Mouse (Mus musculus): ENCODE results near the gene Spon2. TPM values are rescaled to one million over a fixed set of nuclear protein-coding genes. Genes with fewer than 3 reads are reported as not detected.

Spon2 gene
- 1.5 and 2.5 TPM in 2 replicates for polyA plus RNA-seq (2012; rRNA removed)

- no peaks in the 10 kb centered on the region for H3K27me3 ChIP-seq (replicated peaks; ENCODE audit: control insufficient read depth, insufficient read depth, low read length)
- no peak within 1 kb of the TSS for H3K27ac ChIP-seq (ENCODE audit: insufficient read depth, low read depth, low read length)
- DNase-seq, result no peak
- H3K4me1 ChIP-seq (ENCODE audit: control insufficient read depth, insufficient read depth, low read length), result no peaks in the 10 kb centered on the region
- WGBS, result 50% methylated on average over 5 of the region's 5 CpGs
- H3K36me3 ChIP-seq (ENCODE audit: control insufficient read depth, insufficient read depth, low read length), result no peaks in the 10 kb centered on the region
- no peak within 1 kb of the TSS for H3K4me3 ChIP-seq (ENCODE audit: insufficient read depth, low read depth, low read length)
- TF ChIP-seq CTCF (conservative IDR thresholded peaks at IDR 0.05; ENCODE audit: insufficient read depth, insufficient read length, low read depth, low read length) (no peak), POLR2A (IDR thresholded peaks at IDR 0.05; ENCODE audit: low read depth, low read length) (no peak)
These were observed at the start of gene Spon2 for GRCm38 (mm10) chr5:33218081-33218480. Spon2 (minus strand) TSS chr5:33218455.

DNA sequence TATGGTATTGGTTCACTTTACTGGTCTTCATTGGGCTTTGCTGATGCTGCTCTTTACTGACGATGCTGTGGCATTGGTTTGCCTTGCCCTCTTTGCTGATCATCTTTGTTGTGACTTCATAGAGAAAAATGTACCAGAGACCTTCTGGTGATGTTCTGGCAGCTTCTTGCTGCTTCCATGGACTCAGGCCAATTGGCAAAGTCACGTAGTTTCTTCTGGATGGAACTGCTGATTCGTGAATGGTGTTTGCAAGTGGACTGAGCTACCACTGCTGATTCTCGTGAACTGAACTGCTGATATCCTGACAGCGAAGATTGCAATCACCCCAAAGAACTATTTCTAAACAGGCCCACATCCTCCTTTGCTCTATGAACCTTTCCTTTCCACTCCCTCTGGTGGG is 36.2 kb upstream of the Spon2 start:
- Histone ChIP-seq H3K27me3 (replicated peaks; ENCODE audit: control insufficient read depth, insufficient read depth, low read length) (no peaks in the 10 kb centered on the region), H3K36me3 (ENCODE audit: control insufficient read depth, insufficient read depth, low read length) (peaks cover 17% of the 10 kb centered on the region), H3K27ac (ENCODE audit: insufficient read depth, low read depth, low read length) (no peak overlapping the region), H3K4me3 (ENCODE audit: insufficient read depth, low read depth, low read length) (no peak overlapping the region), H3K4me1 (ENCODE audit: control insufficient read depth, insufficient read depth, low read length) (no peaks in the 10 kb centered on the region)
- peak; percentile 38 for DNase-seq
- TF ChIP-seq POLR2A (IDR thresholded peaks at IDR 0.05; ENCODE audit: low read depth, low read length), result no peak
- TF ChIP-seq CTCF (conservative IDR thresholded peaks at IDR 0.05; ENCODE audit: insufficient read depth, insufficient read length, low read depth, low read length), result no peak
- WGBS, result 63% methylated on average over 5 of the region's 5 CpGs

- no peak for TF ChIP-seq CTCF (conservative IDR thresholded peaks at IDR 0.05; ENCODE audit: insufficient read depth, insufficient read length, low read depth, low read length)
- no peak for TF ChIP-seq POLR2A (IDR thresholded peaks at IDR 0.05; ENCODE audit: low read depth, low read length)
- Histone ChIP-seq H3K27ac (ENCODE audit: insufficient read depth, low read depth, low read length) (no peak overlapping the region; the same call in 1 of the 2 replicates), H3K4me3 (ENCODE audit: insufficient read depth, low read depth, low read length) (no peak overlapping the region), H3K4me1 (ENCODE audit: control insufficient read depth, insufficient read depth, low read length) (peaks cover 3% of the 10 kb centered on the region; the same call in 1 of the 2 replicates), H3K36me3 (ENCODE audit: control insufficient read depth, insufficient read depth, low read length) (peaks cover 4% of the 10 kb centered on the region), H3K27me3 (replicated peaks; ENCODE audit: control insufficient read depth, insufficient read depth, low read length) (no peaks in the 10 kb centered on the region)
- 72% methylated on average over 12 of the region's 12 CpGs for WGBS
- peak; percentile 51 for DNase-seq
These were observed 29.9 kb upstream of the Spon2 start for GRCm38 (mm10) chr5:33248186-33248585.

DNA sequence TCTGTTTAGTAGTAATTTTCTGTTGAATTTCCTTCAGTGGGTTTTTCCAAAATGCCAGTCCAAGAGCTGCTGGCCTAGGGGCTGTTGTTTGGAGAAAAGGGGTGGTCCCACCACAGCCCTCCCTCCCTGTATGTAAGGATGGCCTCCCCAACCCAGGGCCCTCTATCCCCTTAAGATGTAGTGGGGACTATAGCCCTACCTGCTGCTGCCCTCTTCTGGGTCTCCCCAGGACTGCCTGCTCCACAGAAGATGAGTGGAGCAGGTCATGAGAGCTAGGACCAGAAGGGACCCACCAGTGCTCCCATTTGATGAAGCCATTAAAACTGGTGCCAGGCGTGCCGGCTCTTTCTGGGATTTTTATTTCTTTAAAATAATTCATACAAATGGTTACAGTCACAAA is 29.1 kb upstream of the Spon2 start:
- H3K4me1 ChIP-seq (ENCODE audit: control insufficient read depth, insufficient read depth, low read length), result peaks cover 3% of the 10 kb centered on the region; the same call in 1 of the 2 replicates
- peak; percentile 27 for DNase-seq
- peak overlapping the region; percentile 58 for H3K27ac ChIP-seq (ENCODE audit: insufficient read depth, low read depth, low read length)
- TF ChIP-seq CTCF (conservative IDR thresholded peaks at IDR 0.05; ENCODE audit: insufficient read depth, insufficient read length, low read depth, low read length), result peak; percentile 44; the same call in 1 of the 2 replicates
- TF ChIP-seq POLR2A (IDR thresholded peaks at IDR 0.05; ENCODE audit: low read depth, low read length), result no peak
- 85% methylated on average over 2 of the region's 2 CpGs for WGBS
- H3K4me3 ChIP-seq (ENCODE audit: insufficient read depth, low read depth, low read length), result no peak overlapping the region
- H3K36me3 ChIP-seq (ENCODE audit: control insufficient read depth, insufficient read depth, low read length), result peaks cover 4% of the 10 kb centered on the region
- H3K27me3 ChIP-seq (replicated peaks; ENCODE audit: control insufficient read depth, insufficient read depth, low read length), result no peaks in the 10 kb centered on the region

GRCm38 (mm10) chr5:33245701-33246100 is 27.4 kb upstream of the Spon2 start:
- peaks cover 3% of the 10 kb centered on the region; the same call in 1 of the 2 replicates for H3K4me1 ChIP-seq (ENCODE audit: control insufficient read depth, insufficient read depth, low read length)
- TF ChIP-seq CTCF (conservative IDR thresholded peaks at IDR 0.05; ENCODE audit: insufficient read depth, insufficient read length, low read depth, low read length) (no peak), POLR2A (IDR thresholded peaks at IDR 0.05; ENCODE audit: low read depth, low read length) (no peak)
- H3K27ac ChIP-seq (ENCODE audit: insufficient read depth, low read depth, low read length), result peak overlapping the region; percentile 24
- H3K36me3 ChIP-seq (ENCODE audit: control insufficient read depth, insufficient read depth, low read length), result peaks cover 4% of the 10 kb centered on the region
- peak; percentile 69 for DNase-seq
- H3K27me3 ChIP-seq (replicated peaks; ENCODE audit: control insufficient read depth, insufficient read depth, low read length), result no peaks in the 10 kb centered on the region
- WGBS, result 49% methylated on average over 3 of the region's 3 CpGs
- H3K4me3 ChIP-seq (ENCODE audit: insufficient read depth, low read depth, low read length), result no peak overlapping the region

DNA sequence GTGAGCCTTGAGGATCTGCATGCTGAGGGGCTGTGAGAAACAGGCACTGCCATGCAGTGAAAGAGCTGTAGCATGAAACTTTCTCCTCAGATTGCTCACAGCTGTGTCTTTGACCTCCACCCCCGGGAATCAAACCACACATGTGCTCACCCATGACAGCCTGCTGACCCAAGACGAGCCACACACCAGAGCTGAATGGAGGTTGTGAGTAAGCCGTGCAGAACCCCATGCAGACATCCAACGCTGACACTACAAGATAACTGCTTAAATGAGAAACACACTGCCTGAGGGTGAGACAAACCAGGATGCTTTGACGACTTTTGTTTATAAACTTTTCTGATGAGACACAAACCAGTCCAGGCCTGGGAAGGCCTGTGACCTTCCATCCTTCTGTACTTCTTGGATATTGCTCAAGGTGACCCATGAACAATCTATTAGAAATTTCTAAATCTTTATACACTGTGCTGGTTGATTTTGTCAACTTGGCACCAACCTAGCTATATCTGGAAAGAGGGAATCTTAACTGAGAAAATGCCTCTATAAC is 26.2 kb upstream of the Spon2 start:
- no peak for DNase-seq
- H3K4me3 ChIP-seq (ENCODE audit: insufficient read depth, low read depth, low read length), result no peak overlapping the region
- 40% methylated on average over 5 of the region's 5 CpGs for WGBS
- no peak overlapping the region for H3K27ac ChIP-seq (ENCODE audit: insufficient read depth, low read depth, low read length)
- TF ChIP-seq CTCF (conservative IDR thresholded peaks at IDR 0.05; ENCODE audit: insufficient read depth, insufficient read length, low read depth, low read length), result no peak
- TF ChIP-seq POLR2A (IDR thresholded peaks at IDR 0.05; ENCODE audit: low read depth, low read length), result no peak
- H3K27me3 ChIP-seq (replicated peaks; ENCODE audit: control insufficient read depth, insufficient read depth, low read length), result no peaks in the 10 kb centered on the region
- peaks cover 3% of the 10 kb centered on the region; the same call in 1 of the 2 replicates for H3K4me1 ChIP-seq (ENCODE audit: control insufficient read depth, insufficient read depth, low read length)
- peaks cover 3% of the 10 kb centered on the region for H3K36me3 ChIP-seq (ENCODE audit: control insufficient read depth, insufficient read depth, low read length)

- DNase-seq, result no peak
- H3K36me3 ChIP-seq (ENCODE audit: control insufficient read depth, insufficient read depth, low read length), result no peaks in the 10 kb centered on the region
- TF ChIP-seq POLR2A (IDR thresholded peaks at IDR 0.05; ENCODE audit: low read depth, low read length) (no peak), CTCF (conservative IDR thresholded peaks at IDR 0.05; ENCODE audit: insufficient read depth, insufficient read length, low read depth, low read length) (no peak)
- H3K27ac ChIP-seq (ENCODE audit: insufficient read depth, low read depth, low read length), result no peak overlapping the region
- WGBS, result 72% methylated on average over 3 of the region's 3 CpGs
- no peaks in the 10 kb centered on the region for H3K4me1 ChIP-seq (ENCODE audit: control insufficient read depth, insufficient read depth, low read length)
- H3K4me3 ChIP-seq (ENCODE audit: insufficient read depth, low read depth, low read length), result no peak overlapping the region
- no peaks in the 10 kb centered on the region for H3K27me3 ChIP-seq (replicated peaks; ENCODE audit: control insufficient read depth, insufficient read depth, low read length)
These were observed 21.7 kb upstream of the Spon2 start for GRCm38 (mm10) chr5:33239934-33240333.

Data from kidney, adult 2 months (tissue).